Mouse (Mus musculus) adrenal gland, adult 2 months (tissue): ENCODE measurements around the gene Akap2. TPM values are rescaled to one million over a fixed set of nuclear protein-coding genes. Genes with fewer than 3 reads are reported as not detected.

ENCODE experiments used
- DNase-seq: peaks from one replicate; pipeline ENCODE4 v3.0.0; 2021
- long read RNA-seq: library from polyadenylated mRNA; stranded (forward); transcript quantifications from one replicate; pipeline ENCODE4 v2.0.0, GENCODE M21; 2021
- polyA plus RNA-seq: library from polyadenylated mRNA; depleted of rRNA; stranded (reverse); fragments of >200 nt; gene quantifications from 2 replicates; pipeline ENCODE4 v1.2.3, GENCODE M21; 2012; rRNA removed
- total RNA-seq, 2 experiments: library from RNA; stranded (reverse); gene quantifications; 2 replicates each; pipeline ENCODE4 v1.2.3; 2021

Gene Akap2
- total RNA-seq (100 to 1,000 TPM in 1 of 2 experiments, 10 to 100 TPM in 1; 99.1 to 186 TPM), polyA plus RNA-seq (56.4 and 60.7 TPM in 2 replicates)
- long read RNA-seq, partial matches to known transcripts: 1 of 17 reads
- long read RNA-seq, other reads (novel, unspliced or antisense): 16 of 17 reads

DNA sequence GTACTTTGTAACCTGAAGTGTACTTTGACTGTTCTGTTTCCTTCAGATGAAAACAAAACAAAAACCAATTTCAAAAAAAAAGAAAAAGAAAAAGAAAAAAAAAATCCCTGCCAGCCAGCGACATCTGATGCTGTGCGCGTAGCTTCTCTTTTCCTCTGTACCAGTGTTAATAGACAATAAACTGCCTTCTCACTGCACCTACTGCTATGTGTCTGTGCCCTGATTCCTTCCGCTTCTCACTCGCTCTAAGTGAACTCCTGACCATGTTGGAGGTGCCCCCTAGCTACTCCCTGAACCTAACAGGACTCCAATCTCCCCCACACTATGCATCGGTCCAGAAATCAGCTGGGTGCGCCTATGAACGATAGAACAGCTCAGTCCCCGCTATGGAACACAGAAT lies at the start of gene Akap2:
Gene Akap2 (plus strand): TSS at position 304 of the 400 bp plus-strand sequence.
- DNase-seq: no peak

DNA sequence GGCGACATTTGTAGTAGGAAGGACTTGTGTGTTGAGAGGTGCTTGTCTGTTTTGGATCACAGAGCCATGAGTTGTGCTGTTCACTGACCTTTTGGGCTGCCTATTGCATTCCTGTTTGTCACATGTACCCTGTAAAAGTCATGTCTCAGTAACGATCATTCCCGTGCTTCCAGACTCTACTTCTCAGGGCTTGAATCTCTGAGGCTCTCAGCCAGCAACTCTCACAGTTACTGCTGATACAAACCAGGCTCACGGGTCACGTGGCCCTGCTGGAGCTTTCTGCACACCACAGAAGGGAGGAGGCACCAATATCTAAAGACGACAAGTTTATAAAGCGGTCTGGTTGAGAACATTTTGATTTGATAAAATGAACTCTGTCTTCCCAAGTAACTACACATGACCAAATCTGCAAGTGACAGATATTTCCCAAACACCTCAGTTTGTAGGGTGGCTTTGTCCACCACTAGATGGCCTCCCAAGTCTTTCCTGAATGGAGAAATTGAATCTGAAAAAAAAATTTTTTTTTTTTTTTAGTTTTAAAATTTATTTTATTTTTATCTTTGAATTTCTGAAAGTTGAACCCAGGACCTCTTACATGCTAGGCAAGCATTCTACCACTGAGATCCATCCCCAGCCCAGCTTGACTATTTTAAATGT lies 46.5 kb upstream of the Akap2 start:
- DNase-seq: peak; percentile 64

DNA sequence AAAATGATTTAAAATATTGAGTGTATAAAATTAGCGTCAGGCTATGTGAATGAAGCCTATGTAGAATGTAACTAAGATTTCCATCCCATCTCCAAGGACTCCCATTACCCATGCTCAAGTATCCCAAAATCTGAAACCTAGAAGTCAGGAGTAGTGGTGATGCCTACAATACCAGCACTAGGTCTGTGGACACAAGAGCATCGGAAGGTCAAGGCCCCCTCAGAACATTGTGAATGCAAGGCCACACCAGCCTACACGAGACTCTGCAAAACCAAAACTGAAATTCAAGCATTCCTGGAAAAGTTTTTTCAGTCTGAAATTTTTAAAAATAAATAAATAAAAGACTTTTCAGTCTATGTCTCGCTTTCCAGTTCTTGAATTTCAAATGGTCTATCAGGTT lies 44.9 kb upstream of the Akap2 start:
- DNase-seq: peak; percentile 60

DNA sequence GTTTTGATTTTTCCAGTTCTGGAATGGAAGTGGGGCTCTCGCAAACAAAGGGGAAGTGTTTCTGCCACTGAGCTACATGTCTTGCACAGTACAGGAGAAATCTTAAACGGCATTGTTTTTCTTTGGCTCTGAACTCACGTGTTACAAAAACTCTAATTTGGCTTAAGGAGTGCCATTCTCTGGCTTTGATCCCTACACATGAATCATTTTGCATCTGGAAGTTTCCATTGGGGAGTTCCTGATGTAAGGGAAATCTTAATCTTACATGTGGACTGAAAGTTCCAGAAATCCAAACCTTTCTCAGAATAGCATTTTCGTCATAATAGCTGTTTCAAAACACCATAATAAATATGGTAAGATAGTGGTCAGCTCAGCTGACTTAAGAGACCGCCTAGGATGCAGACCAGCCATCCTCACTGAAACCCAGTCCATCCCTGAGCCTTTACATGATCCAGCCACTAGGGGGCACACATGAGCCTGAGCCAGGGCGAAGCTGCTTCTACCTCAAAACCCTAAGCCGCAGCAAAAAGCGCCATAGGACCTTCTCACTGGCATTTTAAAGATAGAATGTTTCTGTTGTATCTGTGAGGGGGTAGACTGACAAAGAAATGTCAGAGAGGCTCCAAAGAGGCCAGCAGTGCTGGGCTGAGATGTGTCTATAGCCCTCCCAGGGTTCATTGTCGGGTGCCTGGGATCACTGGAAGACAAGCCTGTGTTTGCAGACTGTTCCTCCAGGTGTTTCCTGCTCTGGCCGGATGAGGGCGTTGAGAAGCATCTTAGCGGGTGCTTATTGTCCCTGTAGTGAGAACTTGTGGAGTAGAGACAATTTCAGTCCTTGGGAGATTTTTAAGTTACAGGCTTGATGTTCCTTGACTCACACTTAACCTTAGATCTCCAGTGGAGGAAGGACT lies 44.2 kb upstream of the Akap2 start:
- peak; percentile 92 for DNase-seq

DNA sequence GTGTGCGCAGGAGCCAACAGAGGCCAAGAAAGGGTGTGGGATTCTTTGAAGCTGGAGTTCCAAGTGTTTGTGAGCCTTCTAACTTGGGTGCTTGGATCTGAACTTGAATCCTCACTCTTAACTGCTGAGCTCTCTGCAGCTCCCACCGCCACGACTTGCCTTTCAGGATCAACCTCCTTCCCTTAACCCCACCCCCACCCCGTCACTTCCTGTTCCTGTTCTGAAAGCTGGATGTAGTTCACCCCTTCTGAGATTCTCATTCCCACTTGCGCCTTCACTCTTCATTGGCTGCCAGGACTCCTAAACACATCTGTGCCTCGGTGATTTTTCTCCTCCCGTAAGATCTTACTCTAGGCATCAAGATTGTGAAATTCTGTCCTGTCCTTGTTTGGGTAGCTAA lies 43.1 kb upstream of the Akap2 start:
- DNase-seq: no peak

DNA sequence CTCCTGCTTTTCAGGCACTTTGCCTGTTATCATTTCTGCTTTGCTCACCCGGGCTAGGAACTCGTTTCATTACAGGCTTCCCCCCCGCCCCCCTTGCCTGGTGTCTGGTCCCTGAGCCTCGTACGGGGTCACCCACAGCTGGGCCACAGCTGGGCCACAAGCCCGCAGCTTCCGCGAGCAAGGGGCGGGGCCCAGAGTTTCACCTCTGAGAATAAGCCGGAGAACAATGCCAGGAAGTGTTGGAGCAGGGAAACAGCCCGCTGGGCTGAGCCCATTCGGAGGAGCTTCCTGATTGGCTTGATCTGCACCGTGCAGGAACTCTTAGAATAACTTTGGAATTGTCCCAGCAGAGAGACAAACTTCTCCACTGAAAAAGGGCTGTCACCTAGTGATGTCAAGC lies 42.1 kb upstream of the Akap2 start:
- DNase-seq: peak; percentile 85

DNA sequence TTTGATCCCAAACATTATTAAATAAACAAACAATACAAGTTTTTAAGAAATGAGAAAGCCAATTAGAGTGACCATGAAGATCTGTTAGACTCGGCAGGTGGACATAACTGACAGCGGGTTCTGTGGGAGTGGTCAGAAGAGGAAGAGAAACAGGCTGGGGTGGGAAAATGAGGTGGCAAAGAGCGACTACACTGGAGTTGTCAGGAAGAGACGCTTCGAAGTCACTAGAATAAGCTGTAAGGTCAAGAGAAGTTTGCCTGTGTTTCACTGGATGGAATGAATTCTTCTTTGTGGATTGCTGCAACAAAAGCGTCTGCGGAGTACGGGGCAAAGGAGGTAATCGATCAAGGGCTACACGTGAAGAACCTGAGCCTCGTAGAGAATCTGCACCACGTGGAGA lies 39.5 kb upstream of the Akap2 start:
- DNase-seq: no peak

DNA sequence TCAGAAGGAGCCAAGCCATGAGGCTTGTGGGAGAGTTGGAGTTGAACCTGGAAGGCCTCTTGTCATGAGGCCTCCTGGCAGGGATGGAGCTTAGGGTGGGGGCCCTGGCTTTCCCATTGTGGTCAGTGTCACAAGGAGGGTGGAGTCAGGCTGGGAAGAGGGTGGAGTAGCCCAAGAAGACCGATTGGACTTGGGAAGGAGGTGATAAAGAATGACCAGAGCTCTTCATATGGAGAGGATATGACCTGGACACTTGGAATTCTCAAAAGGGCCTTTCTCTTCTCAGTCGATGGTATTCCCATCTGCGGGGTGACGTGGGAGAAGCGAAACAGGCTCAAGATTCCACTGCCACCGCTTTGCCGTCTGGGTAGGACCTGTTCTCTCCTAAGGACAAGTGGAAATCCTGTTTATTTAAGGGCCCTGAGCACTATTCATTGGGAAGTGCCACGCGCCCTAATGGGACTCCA lies 38.4 kb upstream of the Akap2 start:
- DNase-seq: no peak

DNA sequence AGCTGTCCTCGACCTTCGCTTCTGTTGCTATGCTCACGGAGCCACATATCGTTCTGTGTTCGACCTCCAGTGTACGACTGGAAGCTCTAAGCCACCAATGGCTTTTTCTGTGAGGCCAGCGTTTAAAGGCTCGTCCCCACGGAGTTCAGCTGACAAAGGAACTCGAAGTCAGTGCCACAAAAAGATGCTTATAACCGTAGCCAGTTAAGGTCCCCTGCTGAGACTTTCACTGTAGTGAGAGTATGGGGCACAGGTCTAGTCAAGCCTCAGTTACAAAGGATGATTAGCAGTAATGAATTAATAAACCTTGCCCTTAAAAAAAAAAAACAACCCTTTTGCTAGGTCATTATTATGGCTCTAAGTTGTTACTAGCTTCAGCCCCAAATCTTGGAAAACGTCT lies 37.3 kb upstream of the Akap2 start:
- no peak for DNase-seq

DNA sequence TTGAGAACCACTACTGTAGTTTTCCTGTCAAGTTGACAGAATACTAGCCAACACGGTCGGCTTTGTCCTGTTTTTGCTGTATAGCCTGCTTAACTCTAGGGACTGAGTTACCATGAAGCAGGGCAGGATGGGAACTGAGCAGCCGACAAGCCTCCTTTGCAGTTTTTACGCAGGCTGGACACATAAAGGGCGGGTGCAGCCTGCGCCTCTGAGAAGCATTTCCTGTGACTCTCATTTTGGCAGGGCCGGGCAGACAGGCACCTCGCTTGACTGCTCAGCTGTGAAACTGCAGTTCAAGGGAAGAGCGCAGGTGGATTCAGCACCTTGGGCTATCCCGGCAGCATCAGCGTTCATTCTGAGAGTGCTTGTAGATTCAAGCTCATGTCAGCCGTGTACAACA lies 35.9 kb upstream of the Akap2 start:
- peak; percentile 41 for DNase-seq

DNA sequence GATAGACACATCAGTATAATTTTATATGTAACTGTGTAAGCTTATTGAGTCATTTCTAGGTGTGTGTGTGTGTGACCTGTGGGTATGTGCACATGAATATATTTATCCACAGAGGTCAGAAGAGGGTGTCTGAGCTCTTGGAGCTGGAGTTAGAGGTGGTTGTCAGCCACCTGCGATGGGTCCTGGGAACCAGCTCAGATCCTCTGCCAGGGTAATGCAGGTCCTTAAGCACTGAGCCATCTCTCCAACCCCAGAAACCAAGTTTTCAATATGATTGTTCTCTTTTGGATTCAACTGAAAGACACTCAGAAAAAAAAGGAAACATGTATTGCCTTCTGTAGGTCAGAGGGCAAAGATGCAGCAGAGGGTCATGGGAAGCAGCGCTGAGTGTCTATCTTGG lies 35.1 kb upstream of the Akap2 start:
- no peak for DNase-seq

DNA sequence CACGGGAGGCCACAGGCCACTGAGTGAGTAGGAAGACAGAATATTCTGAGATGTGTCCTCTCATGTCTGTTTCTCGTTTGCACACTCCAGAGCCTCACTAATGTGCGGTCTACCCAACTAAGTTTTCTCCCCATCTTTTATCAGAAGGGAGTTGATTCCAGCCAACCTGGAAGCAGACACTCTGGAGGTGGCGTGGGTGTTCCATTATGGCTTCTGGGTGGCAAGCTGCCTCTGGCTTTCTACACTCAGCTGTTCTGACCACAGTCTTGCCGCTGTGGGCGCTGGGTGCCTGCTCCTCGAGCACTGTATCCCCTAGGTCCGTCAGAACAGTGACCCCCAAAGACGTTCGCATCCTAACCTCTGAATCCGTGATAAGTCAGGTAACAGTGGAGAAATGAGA lies 34.5 kb upstream of the Akap2 start:
- DNase-seq: no peak

DNA sequence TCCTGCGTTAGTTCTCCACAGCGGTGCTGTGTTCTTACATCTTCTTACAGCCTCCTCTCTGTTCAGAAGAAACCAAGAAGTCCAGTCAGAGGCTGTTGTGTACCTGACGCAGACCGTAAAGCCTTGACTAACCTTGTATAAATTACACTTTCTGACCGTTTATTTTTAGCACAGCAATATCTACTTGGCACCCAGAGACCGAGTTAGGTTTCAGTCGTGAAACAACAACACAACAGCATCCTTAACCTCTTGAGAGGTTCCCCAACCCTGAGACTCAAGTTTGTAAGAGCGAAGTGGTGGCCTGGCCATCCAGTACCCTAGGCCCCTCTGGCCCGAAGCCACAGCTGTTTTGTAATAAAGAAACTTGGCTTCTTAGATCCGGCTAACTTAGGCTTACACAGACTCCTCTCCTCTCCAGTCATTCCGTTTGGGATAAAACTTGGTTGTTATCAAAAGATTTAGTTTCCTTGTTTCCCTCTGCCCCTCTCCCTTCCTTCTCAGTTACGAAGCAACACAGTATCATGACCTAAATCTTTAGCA lies 32.7 kb upstream of the Akap2 start:
- no peak for DNase-seq

DNA sequence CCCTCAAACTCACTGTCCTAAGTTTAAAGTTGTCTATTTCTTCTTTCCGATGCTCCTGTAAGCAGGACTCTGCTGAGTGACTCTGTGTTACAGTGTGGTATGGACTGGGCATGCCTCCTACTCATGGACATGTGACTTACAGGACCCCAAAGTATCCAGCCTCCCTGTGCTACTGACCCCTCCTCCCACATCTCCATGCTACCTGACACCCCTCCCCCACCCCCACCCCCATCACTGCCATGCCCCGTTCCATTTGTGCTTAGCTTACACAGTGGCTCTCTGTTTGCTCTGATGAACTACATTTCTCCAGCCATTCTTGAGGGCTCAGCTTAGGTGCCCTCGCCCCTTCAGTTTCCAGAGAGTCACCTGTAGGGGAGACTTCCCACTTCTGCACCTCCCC lies 30.7 kb upstream of the Akap2 start:
- DNase-seq: no peak

DNA sequence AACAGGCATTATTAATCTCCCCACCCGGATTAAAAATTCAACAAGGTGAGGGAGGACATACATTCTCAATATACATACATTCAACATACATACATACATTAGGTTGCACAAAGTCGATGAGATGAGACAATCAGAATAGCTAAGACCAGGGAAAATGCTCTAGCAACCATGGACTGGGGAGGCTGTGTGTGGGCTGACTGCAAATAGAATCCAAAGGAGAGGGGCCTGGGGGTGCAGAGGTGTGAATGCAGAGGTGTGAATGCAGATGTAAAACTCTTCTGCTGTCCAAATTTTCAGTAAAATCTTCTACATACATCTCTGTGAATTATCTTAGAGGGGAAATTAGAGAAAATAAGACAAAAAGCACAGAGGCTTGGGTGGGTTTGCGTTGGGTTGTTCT lies 29.9 kb upstream of the Akap2 start:
- DNase-seq: no peak

DNA sequence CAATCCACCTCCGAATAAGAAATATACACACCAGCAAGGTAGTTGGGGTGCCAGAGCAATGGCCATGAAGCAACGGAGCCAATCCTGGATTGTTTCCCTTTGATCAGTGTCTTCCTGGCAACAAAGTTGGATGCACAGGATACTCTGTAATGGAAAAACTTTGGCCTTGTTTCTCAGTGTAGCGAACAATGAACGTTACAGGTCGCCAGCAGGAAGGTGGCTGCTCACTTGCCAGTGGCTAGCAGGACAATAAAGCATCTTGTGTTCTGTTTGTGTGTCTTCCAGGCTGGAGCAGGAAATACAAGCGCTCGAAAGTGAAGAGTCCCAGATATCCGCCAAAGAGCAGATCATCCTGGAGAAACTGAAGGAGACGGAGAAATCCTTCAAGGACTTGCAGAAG lies 29.3 kb upstream of the Akap2 start:
- no peak for DNase-seq

DNA sequence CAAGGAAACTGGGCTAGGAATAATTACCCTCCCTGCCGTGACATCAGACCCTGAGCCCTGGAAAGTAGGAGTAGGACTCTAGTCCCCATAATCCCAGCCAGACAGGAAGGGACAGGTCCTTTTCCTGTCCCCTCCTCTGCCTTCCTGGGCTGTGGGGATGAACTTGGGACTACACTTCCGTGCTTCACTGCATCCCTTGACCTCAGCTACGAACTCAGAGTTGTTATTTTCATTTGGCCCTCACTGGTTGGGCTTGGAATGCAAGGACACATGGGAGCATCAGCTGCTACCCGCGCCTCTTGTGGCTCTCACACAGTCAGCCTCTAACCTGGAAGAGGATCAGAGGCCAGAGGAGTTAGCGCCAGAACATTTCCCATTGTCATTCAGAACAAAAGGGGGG lies 27.5 kb upstream of the Akap2 start:
- no peak for DNase-seq

DNA sequence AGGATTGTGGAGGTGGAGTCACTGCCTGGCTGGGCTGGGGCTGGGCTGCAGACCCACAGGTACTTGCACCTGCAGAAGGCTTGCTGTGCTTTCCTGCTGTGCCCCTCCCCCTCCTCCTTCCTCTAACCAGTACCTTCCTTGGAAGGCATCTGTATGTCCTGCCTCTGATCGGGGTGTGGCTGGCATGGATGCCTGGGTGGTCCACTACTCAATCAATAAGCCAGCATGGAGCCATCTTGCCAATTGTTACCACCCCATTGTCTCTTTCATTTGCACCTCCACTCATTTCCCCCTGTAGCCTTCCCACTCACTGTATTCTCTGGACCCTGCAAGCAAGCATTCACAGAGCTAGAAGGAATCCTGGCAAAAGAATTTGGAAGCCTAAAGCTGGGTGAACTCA lies 26.7 kb upstream of the Akap2 start:
- DNase-seq: no peak

DNA sequence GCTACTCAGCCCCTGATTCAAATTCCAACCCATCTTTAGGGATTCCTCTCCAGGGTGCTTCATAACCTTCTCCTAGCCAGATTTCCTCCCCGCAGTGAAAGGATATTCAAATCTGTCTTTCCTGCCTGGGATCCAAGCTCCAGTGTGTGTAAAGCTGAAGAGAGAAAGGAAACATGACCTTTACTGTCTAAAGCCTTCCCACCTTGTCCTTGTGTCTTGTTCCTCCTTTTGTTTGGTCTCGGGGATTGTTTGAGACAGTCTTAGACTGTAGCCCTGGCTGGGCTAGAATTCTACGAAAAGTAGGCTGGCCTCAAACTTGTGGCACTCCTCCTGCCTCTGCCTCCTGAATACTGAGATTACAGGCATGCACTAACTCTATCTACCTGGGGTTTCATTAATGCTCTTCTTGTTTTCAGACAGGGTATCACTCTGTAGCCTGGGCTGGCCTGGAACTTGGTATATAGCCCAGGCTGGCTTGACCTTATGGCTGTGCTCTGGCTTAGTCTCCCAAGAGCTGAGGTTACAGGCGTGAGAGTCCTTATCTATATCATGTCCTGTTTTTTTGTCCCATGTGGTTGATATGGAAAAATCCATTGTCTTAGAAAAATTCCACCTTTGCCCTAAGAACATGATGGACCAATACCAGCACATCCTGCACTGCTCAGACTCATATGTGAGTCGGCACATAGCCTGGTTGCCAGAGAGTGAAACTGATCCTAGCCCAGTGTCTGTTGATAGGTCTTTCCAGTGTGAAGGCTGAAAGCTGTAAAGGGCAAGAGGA lies 22.9 kb upstream of the Akap2 start:
- DNase-seq: no peak

DNA sequence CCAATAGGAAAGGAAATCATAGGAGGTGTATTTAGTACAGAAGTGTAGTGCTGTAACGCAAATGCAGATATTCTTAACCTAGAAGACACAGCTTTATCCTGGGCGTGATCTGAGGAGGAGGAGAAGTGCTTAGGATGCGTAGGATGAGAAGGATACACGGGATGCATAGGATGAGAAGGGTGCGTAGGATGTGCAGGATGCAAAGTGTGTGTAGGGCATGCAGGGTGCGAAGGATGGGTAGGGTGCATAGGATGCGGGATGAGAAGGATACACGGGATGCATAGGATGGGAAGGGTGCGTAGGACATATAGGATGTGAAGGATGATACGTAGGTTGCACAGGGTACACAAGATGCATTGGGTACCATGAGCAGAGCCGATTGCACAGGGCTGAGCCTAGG lies 20.5 kb upstream of the Akap2 start:
- no peak for DNase-seq

DNA sequence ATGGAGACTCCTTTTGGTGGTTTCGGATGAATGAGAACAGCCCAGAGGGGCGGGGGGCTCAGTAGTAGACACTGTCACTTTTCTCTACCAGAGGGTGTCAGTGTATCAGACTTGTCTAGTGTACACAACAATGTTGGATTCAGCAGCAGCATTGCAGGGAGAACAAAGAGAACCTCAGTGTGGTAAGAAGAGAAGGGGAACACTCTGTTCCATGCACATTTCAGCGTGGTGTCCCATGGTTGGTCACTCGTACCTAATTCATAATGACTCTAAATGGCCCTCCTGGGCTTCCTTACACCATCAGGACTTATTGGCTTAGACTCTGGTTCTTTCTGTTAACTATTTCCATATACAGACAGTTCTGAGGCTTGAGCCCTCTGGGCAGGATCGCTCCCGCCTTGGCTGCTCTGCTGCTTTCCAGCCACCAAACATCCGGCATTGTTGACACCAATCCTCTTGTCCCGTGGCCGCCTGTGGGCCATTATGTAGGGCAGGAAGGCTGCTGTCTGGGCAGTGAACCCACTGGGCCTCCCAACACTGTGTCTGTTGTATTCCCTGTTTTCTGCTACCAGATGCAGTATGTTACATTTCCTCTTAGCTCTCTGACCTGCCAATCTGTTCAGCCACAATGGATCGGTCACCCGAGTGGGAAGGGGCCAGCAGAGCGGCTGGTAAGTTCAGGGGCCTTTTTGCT lies 19.4 kb upstream of the Akap2 start:
- DNase-seq: no peak

DNA sequence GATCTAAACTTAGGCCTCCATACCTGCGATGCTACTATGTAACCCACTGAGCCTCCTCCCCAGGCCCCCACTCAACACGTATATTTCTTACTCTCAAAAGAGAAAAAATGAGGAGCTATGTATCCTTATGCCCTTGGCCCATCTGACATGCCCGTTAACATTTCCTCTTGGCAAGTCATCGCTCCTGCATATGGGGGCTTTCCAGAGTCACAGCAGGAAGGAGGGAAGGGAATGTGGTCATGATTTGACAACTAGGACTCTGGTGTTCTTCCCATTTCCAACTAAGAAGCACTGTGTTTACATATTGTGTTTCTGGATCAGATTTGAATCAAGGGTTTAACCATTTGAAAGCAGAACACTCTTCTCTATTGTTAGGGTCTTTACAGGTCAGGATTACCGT lies 15.9 kb upstream of the Akap2 start:
- no peak for DNase-seq
